Mouse (Mus musculus) liver, embryonic 14.5 days (tissue): ENCODE data around the gene Exoc3l. TPM values are rescaled to one million over a fixed set of nuclear protein-coding genes. Genes with fewer than 3 reads are reported as not detected.

ENCODE experiments used
- ATAC-seq: fragments of 200-750 bp; cut with Nextera tagmentation; 2 replicates; pipeline ENCODE4 v1.8.0; 2017; ENCODE audit warnings: moderate number of reproducible peaks, mild to moderate bottlenecking, moderate library complexity; ENCODE audit not compliant: insufficient read depth
- DNase-seq, 3 experiments: peaks; one replicate each; pipeline ENCODE4 v3.0.0-alpha.2; 2012 to 2013; ENCODE audit warnings: low read depth in 3 of 3, low spot score in 3 of 3
- H3K27ac ChIP-seq: fragments of 300-500 bp; sonication (generic); 2 replicates; pipeline ENCODE4 v1.5.1; 2014; ENCODE audit warnings: moderate library complexity, mild to moderate bottlenecking, control low read depth, inconsistent platforms
- H3K27me3 ChIP-seq: fragments of 300-500 bp; sonication (generic); 2 replicates; pipeline ENCODE4 v1.6.1; 2014; ENCODE audit warnings: mild to moderate bottlenecking, low read length, moderate library complexity; ENCODE audit not compliant: control insufficient read depth, insufficient read depth
- H3K36me3 ChIP-seq: fragments of 300-500 bp; sonication (generic); replicated peaks from 2 replicates; pipeline ENCODE4 v1.6.1; 2014; ENCODE audit warnings: low read depth; ENCODE audit not compliant: control insufficient read depth, insufficient read depth
- H3K4me1 ChIP-seq, 2 experiments: fragments of 200-500 bp in 1 of 2; fragments of 300-500 bp in 1 of 2; sonication (generic) in 1 of 2; replicated peaks; 2 replicates each; pipeline ENCODE4 v1.6.1; 2012 to 2014; ENCODE audit warnings: antibody characterized with exemption in 1 of 2, inconsistent platforms in 1 of 2, low read length in 1 of 2; ENCODE audit not compliant: control insufficient read depth in 2 of 2, insufficient read depth in 2 of 2
- H3K4me2 ChIP-seq: fragments of 300-500 bp; sonication (generic); 2 replicates; pipeline ENCODE4 v1.6.1; 2014; ENCODE audit warnings: low read depth, mild to moderate bottlenecking, control low read depth, moderate library complexity
- H3K4me3 ChIP-seq, 2 experiments: fragments of 200-500 bp in 1 of 2; fragments of 300-500 bp in 1 of 2; sonication (generic) in 1 of 2; 2 replicates each; pipeline ENCODE4 v1.5.1; 2012 to 2014; ENCODE audit warnings: low read depth in 2 of 2, low read length in 2 of 2, mild to moderate bottlenecking in 2 of 2, control low read depth in 1 of 2, inconsistent platforms in 1 of 2, moderate library complexity in 1 of 2; ENCODE audit not compliant: insufficient read depth in 1 of 2
- H3K9ac ChIP-seq: fragments of 300-500 bp; sonication (generic); replicated peaks from 2 replicates; pipeline ENCODE4 v1.6.1; 2014; ENCODE audit warnings: mild to moderate bottlenecking, control low read depth, moderate library complexity
- H3K9me3 ChIP-seq: fragments of 300-500 bp; sonication (generic); 2 replicates; pipeline ENCODE4 v1.6.1; 2016; ENCODE audit warnings: low read length, mixed read lengths; ENCODE audit not compliant: control insufficient read depth
- CTCF ChIP-seq: IDR thresholded peaks from 2 replicates; pipeline ENCODE4 v1.5.1; 2016; ENCODE audit warnings: antibody characterized with exemption, low read depth, control low read depth
- EP300 ChIP-seq: IDR thresholded peaks from 2 replicates; pipeline ENCODE4 v1.6.1; 2016; ENCODE audit warnings: antibody characterized with exemption, low read depth
- WGBS: fragments of 180-500 bp; shearing (Covaris S2); extraction: QIAGEN DNeasy Blood & Tissue Kit; methylation state at CpG from one replicate; pipeline ENCODE4 v1.1.7; 2014; ENCODE audit not compliant: insufficient replicate concordance; 5-methylcytosine and 5-hydroxymethylcytosine counted together
- polyA plus RNA-seq, 2 experiments: library from polyadenylated mRNA; depleted of rRNA in 1 of 2; stranded (reverse) in 1 of 2; unstranded in 1 of 2; fragments of >200 nt; fragmentation: Nextera tagmentation in 1 of 2; extraction: Ambion mirVana in 1 of 2; gene quantifications; 2 replicates each; pipeline versions ENCODE4 v1.2.1 to v1.2.3; 2012 to 2014

Exoc3l gene
- polyA plus RNA-seq, 2 experiments = 4.5 to 6.5 TPM

DNA sequence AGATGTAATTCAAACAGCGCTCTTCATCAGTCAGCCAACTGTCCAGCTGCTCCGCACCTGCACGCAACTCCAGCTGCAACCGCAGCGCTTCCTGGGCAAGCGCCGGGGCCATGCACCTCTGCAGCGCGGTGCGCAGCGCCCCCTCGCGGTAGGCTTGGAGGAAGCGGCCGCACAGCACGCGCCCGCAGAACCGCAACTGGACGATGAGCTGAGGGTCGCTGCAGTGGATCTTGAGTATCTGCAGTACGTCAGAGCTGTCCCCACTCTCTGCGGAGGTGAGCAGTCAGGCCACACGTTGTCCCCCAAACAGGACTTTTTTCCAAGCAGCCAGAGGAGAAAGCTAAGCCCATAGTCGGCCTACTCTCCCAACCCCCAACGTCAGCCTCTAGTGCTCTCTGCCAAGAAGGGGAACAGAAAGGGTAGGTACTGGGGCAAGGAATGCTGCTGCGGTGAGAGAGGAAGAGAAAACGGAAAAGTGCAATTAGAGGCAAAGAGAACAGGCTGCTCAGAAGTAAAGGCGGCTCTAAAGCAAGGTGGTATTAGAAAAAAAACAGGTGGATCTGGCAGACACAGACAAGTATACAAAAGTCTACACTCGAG lies 36.1 kb downstream of the Exoc3l start:
- no peak overlapping the region for H3K9ac ChIP-seq
- TF ChIP-seq CTCF = peak; percentile 99
- TF ChIP-seq EP300 = no peak
- ATAC-seq (no peak), DNase-seq (no peak)
- 3% methylated on average over 30 of the region's 30 CpGs for WGBS
- H3K27me3 ChIP-seq = peaks cover 16% of the 10 kb centered on the region
- H3K4me2 ChIP-seq = peak overlapping the region; percentile 62
- no peaks in the 10 kb centered on the region for H3K9me3 ChIP-seq
- H3K4me3 ChIP-seq = peak overlapping the region; percentile 14 to 20; a peak in 2 of 4 replicates
- H3K4me1 ChIP-seq = peaks cover 13 to 21% of the 10 kb centered on the region in 2 experiments
- H3K27ac ChIP-seq = no peak overlapping the region
- no peaks in the 10 kb centered on the region for H3K36me3 ChIP-seq

DNA sequence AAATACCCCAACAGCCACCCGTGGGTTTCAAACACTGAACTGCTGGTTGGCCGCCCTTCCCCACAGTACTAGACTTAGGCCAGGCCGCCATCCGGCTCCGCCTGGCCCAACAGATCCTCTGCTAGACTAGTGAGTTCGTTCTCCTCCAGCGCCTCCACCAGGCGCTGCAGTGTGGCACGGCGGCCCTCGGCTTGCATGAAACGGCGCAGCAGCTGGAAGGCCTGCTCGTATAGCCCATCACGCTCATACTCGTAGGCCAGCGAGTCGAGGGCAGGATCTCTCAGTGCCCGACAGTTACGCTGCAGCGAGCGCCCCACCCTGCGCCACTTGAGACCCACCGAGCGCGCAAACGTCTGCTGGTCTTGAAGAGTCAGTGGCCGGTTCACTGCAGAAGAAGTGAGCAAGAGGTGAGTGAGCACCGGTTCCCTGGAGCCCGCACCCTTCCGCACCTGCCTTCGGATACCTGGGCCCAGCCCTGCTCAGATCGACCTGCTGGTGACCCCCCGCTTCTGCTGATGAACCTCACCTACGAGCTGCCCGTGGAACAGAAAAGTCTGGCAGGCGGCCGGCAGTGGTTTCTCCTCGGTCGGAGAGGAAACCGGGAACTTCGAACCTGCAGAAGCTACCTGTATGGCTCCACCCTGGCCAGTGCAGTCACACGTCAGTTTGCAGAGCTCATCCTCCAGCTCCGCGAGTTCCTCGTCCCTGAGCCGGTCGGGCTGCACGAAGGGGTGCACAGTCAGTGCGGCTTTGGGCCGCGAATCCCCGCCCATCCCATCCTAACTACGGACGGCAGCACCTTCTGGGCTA lies 36.8 kb downstream of the Exoc3l start:
- Histone ChIP-seq H3K27me3 (peaks cover 16% of the 10 kb centered on the region), H3K9me3 (no peaks in the 10 kb centered on the region), H3K27ac (no peak overlapping the region), H3K4me1 (peaks cover 13 to 20% of the 10 kb centered on the region in 2 experiments), H3K4me3 (peak overlapping the region; percentile 14 to 20; a peak in 2 of 4 replicates), H3K4me2 (peak overlapping the region; percentile 62), H3K36me3 (no peaks in the 10 kb centered on the region), H3K9ac (no peak overlapping the region)
- TF ChIP-seq EP300 (no peak), CTCF (peak; percentile 35; the same call in 1 of the 2 replicates)
- DNase-seq (no peak), ATAC-seq (no peak)
- WGBS = 18% methylated on average over 55 of the region's 55 CpGs

DNA sequence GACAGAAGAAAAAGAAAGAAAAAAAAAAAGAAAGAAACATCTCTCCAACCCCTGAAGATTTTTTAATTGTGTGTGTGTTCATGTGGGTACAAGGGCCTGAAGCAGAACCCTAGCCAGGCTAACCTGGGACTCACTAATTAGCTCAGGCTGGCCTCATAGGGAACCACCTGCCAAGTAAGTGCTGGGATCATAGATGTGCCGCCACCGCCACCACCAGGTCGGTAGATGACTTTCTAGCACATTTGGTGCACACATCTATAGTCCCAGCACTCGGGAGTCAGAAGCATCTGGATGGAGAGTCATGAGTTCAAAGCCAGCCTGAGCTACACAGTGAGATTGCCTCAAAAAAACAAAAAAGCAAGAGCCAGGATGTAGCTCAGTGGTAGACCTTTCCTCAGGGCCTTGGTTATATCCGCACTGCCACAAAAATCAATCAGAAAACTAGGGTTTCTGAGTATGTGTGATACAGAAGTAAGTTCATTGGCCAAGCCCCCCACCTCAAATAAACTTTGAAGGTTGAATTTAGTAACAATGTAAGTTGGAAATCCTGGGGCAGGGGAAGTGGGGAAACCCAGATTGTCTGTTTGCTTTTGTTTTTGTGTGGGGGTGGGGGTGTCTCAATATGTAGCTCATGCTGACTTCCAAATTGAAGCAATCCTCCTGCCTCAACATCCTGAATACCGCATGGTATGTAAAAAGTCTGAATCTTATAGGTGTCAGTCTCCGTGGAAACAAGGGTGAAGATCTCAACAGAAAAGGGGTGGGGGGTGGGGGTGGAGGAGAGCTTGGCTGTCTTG lies 38.4 kb downstream of the Exoc3l start:
- Histone ChIP-seq H3K9ac (no peak overlapping the region), H3K27me3 (peaks cover 12% of the 10 kb centered on the region), H3K4me1 (peaks cover 15 to 19% of the 10 kb centered on the region in 2 experiments), H3K9me3 (no peaks in the 10 kb centered on the region), H3K27ac (no peak overlapping the region), H3K4me2 (no peak overlapping the region), H3K36me3 (no peaks in the 10 kb centered on the region), H3K4me3 (no peak overlapping the region)
- ATAC-seq (no peak), DNase-seq (no peak)
- no peak for TF ChIP-seq EP300
- peak; percentile 15; the same call in 1 of the 2 replicates for TF ChIP-seq CTCF
- 65% methylated on average over 7 of the region's 7 CpGs for WGBS

DNA sequence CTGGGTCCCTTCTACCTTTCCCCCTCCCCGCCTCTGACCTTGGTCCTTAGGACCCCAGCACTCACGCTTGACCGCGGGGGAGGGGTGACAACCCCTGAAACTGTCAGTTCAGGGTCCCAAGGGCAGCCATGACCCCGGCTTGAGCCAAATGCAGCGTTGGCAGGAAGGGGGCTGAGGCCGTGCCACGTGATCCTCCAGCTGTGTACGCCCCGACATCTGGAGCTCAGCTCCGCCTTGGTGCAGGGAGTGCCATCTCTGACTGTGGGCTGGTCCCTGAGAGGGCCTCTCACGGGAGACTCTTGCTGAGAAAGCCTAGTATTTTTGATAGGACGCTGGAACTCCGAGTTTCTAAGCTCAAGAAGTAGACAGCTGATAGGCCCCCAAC lies 40.9 kb downstream of the Exoc3l start, which contains the start of gene B3gnt9:
Gene B3gnt9 (minus strand): TSS at position 188 of the 385 bp plus-strand sequence.
- Histone ChIP-seq H3K4me2 (peak within 1 kb of the TSS; percentile 100), H3K36me3 (peaks cover 18% of the 10 kb centered on the region), H3K4me1 (peaks cover 13 to 15% of the 10 kb centered on the region in 2 experiments), H3K27ac (peak within 1 kb of the TSS; percentile 71), H3K9me3 (no peaks in the 10 kb centered on the region), H3K9ac (peak within 1 kb of the TSS; percentile 71), H3K27me3 (peaks cover 12% of the 10 kb centered on the region), H3K4me3 (peak within 1 kb of the TSS; percentile 62 to 82)
- DNase-seq (peak; percentile 70 to 71 (median 71)), ATAC-seq (peak; percentile 91)
- TF ChIP-seq CTCF (no peak), EP300 (no peak)
- WGBS = 2% methylated on average over 14 of the region's 14 CpGs
